Mouse (Mus musculus) heart, postnatal 0 days (tissue): Measurements from ENCODE around the gene Tnnt3.

Experiments
- CTCF ChIP-seq: IDR thresholded peaks from 2 replicates; pipeline ENCODE4 v1.5.1; 2016; ENCODE audit warnings: antibody characterized with exemption, control low read depth, low read depth
- EP300 ChIP-seq: IDR thresholded peaks from 2 replicates; pipeline ENCODE4 v1.6.1; 2016; ENCODE audit warnings: antibody characterized with exemption, low read depth

DNA sequence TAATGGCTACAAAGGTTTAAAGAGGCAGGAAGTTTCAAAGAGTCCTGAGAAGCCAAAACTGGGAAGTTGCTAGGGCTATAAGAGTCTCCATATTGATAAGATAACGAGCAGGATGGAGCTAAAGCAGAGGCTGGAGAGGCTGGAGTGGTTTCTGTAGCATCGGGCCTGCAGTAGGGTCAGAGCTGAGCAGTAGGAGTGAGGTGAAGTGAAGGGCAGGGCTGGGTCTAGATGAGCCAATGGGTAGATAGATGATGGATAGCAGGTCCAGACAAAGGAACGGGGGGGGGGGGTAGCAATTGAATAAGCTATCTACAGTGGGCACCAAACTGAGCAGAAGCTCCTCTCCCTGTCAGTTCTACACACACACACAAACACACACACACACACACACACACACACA is 18.9 kb downstream of the Tnnt3 start:
- no peak for TF ChIP-seq CTCF
- TF ChIP-seq EP300: no peak
